Mouse (Mus musculus): Measurements from ENCODE around the gene Tsacc. TPM values are rescaled to one million over a fixed set of nuclear protein-coding genes. Genes with fewer than 3 reads are reported as not detected.
"Not testable (repeated sequence)": the region's sequence is repeated elsewhere in the genome, so short reads cannot be mapped to it uniquely, and the experiment has no call there.

The Tsacc gene
- 1 to 10 TPM; 2.3 to 6.2 (median 3.6) TPM for polyA plus RNA-seq (2017; shearing (Covaris generic))

GRCm38 (mm10) chr3:88296561-88297318 lies at the start of gene Tsacc, which contains the start of gene Cct3:
Gene Tsacc (minus strand): TSS chr3:88296999.
Gene Cct3 (plus strand): TSS chr3:88297116.
- ATAC-seq = peak; percentile 89

GRCm38 (mm10) chr3:88339006-88339405 lies 42.2 kb upstream of the Tsacc start:
- no peak for ATAC-seq

DNA sequence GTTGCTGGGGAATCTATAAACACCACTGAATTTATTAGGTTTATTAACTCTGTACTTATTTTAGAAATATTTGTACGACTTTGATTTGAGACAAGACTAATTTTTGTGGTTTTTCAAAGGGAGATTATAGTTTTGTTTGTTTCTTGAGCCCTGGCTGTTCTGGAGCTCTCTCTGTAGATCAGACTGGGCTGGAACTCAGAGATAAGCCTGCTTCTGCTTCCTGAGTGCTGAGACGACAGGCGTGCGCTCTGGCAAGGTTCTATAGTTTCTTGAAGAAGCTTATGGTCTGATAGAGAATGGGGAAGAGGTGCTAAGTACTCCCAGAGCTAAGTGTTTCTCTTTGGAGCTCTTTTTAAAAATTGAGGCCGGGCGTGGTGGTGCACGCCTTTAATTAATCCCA lies 41.5 kb upstream of the Tsacc start:
- no peak for ATAC-seq

- ATAC-seq = peak; percentile 34
Measured at GRCm38 (mm10) chr3:88337367-88338020, 40.7 kb upstream of the Tsacc start.

- ATAC-seq = peak; percentile 96
Measured at GRCm38 (mm10) chr3:88336058-88337013, 39.5 kb upstream of the Tsacc start, which contains the start of the genes Tmem79 and Smg5. Gene Tmem79 (minus strand): TSS chr3:88336148. Gene Smg5 (plus strand): TSS chr3:88336260.

DNA sequence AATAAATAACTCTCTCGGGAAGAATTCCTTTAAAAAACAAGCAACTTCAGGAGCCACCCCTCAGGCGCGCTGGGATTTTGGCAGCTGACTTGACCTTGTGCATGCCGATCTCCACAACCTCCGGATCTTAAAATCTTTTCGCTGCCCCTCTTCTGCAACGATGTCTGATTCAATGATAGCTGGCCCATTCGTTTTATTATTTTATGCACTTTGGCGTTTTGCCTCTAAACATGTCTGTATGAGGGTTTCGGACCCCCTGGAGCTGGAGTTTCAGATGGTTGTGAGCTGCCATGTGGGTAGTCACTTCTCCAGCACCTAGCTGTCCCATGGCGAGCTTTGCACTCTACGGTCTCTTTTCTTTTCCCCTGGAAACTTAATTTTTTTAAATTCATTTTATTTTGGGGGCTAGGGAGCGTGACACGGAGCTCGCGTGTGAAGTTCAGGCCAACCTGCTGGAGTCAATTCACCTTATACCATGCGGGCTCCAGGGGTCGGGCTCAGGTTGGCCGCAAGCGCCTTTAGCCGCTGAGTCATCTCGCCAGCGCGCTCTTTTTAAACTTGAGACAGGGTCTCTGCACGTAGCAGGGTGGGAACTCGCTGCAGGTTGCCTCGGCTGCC lies 38.7 kb upstream of the Tsacc start:
- peak; percentile 9 for ATAC-seq

GRCm38 (mm10) chr3:88334902-88335435 lies 38.2 kb upstream of the Tsacc start:
- ATAC-seq = no peak

- no peak for ATAC-seq
Measured at GRCm38 (mm10) chr3:88334029-88334658, 37.3 kb upstream of the Tsacc start.

DNA sequence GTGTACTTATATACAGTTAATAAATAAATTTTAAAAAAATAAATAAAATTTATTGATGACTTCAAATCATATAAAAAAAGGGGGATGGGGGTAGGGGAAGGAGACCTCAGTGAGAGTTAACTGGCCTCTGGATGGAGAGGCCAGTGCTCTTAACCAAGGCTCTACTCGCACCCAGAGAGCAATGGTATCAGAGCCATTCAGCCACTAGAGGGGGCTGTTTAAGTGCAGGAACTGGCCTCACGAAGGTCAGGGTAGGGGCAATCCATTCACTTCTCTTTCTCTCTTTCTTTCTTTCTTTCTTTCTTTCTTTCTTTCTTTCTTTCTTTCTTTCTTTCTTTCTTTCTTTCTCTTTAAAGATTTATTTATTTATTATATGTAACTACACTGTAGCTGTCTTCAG lies 34.5 kb upstream of the Tsacc start:
- no peak for ATAC-seq

GRCm38 (mm10) chr3:88328956-88329355 lies 32.2 kb upstream of the Tsacc start:
- ATAC-seq = no peak

GRCm38 (mm10) chr3:88324951-88325405 lies 28.2 kb upstream of the Tsacc start, which contains the start of gene Glmp:
Gene Glmp (plus strand): TSS chr3:88325023.
- peak; percentile 98 for ATAC-seq

DNA sequence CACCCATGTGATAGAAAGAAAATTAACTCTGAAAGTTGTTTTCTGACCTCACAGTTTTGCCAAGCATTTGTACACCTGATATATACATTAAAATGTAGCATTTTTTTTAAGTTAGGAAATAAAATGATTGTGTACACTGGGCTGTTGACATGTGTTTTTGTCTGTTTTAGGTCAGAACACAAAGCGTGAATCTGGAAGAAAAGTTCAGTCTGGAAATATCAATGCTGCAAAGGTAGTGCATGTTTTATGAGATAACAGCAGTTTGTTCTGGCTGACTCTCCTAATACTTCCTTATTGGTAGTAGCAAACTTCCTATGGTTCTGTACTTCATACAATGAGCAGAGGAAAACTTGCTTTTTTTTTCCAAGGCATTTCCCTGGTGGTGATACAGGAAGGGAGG lies 2.4 kb upstream of the Tsacc start:
- no peak for ATAC-seq

DNA sequence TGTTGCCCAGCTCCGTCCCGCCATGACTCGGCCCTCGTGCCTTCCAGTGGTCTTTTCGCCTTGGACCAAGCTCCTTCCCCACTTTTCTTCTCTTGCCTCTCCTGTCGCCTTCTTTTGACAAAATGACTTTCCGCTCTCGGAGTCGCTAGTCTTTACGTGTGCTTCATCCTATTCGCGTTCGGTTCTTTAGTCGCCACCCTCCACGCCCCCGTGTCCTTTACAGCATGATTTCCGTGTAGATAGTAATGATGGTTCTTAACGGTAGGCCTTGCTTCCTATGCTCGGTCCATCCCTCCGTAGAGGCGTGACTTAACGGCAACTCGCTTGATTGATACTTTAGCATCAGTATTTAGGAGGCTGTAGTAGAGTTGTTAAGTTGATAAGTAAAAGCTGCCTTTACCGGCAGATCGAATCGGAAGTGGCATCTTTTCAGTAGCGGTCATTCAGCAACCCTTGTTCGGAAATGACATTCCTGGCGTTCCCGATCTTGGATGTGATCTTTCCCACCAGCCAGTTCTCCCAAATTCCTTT lies 587 bp upstream of the Tsacc start:
- peak; percentile 25 for ATAC-seq

- ATAC-seq = no peak
Measured at GRCm38 (mm10) chr3:88296110-88296560, 664 bp downstream of the Tsacc start.

- ATAC-seq = not testable (repeated sequence)
Measured at GRCm38 (mm10) chr3:88295272-88295671, 1.5 kb downstream of the Tsacc start.

GRCm38 (mm10) chr3:88291970-88292369 lies 4.8 kb downstream of the Tsacc start:
- no peak for ATAC-seq

DNA sequence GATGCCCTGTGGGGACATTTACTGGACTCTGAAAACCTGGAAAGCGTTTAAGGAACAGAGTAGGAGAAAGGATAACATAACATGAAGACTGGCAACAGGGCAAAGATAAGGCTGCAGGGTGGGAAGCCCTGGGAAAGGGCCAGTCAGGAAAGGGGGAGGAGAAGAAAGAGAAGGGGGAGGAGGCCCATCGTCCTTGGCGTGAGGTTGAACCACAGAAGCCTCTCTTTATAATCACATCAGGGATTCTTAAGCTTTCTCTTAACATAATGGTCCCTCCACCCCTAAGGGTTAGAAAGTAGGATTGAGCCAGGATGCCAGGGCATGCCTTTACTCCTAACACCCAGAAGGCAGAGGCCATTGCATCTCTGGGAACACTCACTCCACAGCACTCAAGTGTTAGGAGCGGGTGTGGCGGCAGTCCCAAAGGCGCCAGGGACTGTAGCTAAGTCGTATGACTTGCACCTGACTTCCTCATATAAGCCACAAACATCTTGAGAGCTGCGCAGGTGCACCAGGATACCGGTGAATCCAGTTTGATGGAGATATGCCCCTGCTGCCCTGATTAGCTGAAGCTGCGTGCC lies 8.6 kb downstream of the Tsacc start:
- ATAC-seq = not testable (repeated sequence)

- no peak for ATAC-seq
Measured at GRCm38 (mm10) chr3:88287110-88287509, 9.7 kb downstream of the Tsacc start, which contains the start of gene Gm38392. Gene Gm38392 (minus strand): TSS chr3:88287210.

GRCm38 (mm10) chr3:88285565-88285895 lies 11.3 kb downstream of the Tsacc start:
- ATAC-seq = not testable (repeated sequence)

- not testable (repeated sequence) for ATAC-seq
Measured at GRCm38 (mm10) chr3:88284815-88285564, 11.8 kb downstream of the Tsacc start.
